7 mouse cellular contexts compared by ENCODE assay signal in the genomic region with DNA sequence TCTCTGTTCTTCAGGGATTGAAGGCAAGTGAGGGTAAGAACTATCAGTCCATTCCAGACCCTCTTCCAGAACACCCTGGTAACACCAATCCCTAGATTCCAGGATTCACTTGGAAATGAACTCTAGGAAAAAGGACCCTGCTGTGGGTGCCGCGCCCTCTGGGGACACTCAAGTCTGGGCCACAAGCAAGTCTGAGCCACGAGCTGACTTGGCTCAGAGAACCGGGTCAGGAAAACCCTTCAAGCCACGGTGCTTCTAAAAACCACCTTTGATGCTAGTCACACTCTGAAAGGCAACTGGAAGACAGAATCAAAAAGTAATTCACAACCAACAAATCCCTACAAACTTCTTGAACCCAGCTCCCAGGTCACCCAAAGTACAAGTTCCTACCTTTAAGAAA. TPM values are rescaled to one million over a fixed set of nuclear protein-coding genes. Genes with fewer than 3 reads are reported as not detected.
DNase-seq lines count a peak whose midpoint lies in the region; ATAC-seq and TF ChIP-seq lines count a peak whose summit lies in the region.

No protein-coding gene starts in this region.

- ATAC-seq in megakaryocyte, adult 5-6 weeks (ENCODE audit: poor library complexity, severe bottlenecking) = no peak
- no peak for ATAC-seq in forebrain, embryonic 11.5 days (replicated peaks; ENCODE audit: low FRiP score)
- no peak for ATAC-seq in limb, embryonic 14.5 days (ENCODE audit: low FRiP score, low read depth)
- no peak for ATAC-seq in stomach, embryonic 14.5 days (ENCODE audit: insufficient number of reproducible peaks, insufficient read depth, low FRiP score, low read depth)

- H3K27me3 ChIP-seq in megakaryocyte, embryonic 14.5 days (replicated peaks) = peaks cover 25% of the 10 kb centered on the region
- no peaks in the 10 kb centered on the region for H3K27me3 ChIP-seq in forebrain, embryonic 11.5 days (ENCODE audit: control insufficient read depth, insufficient read depth, low read length)
- H3K27me3 ChIP-seq in limb, embryonic 14.5 days (ENCODE audit: control insufficient read depth, insufficient read depth, low read length) = no peaks in the 10 kb centered on the region
- H3K27me3 ChIP-seq in stomach, embryonic 14.5 days (ENCODE audit: control insufficient read depth, insufficient read depth, low read length) = no peaks in the 10 kb centered on the region

- peaks cover 32% of the 10 kb centered on the region for H3K36me3 ChIP-seq in megakaryocyte, embryonic 14.5 days (replicated peaks; ENCODE audit: low read length)
- H3K36me3 ChIP-seq in forebrain, embryonic 11.5 days (ENCODE audit: control insufficient read depth, insufficient read depth, low read length) = no peaks in the 10 kb centered on the region
- H3K36me3 ChIP-seq in limb, embryonic 14.5 days (ENCODE audit: control insufficient read depth, insufficient read depth, low read length) = 0 out of 2 replicates have a peak, but pooled peaks cover 4% of the 10 kb centered on the region
- H3K36me3 ChIP-seq in stomach, embryonic 14.5 days (ENCODE audit: control insufficient read depth, insufficient read depth, low read length) = peaks cover 3% of the 10 kb centered on the region; the same call in 1 of the 2 replicates

- no peak overlapping the region for H3K27ac ChIP-seq in forebrain, embryonic 11.5 days (ENCODE audit: low read depth, low read length)
- peak overlapping the region; percentile 48; the same call in 1 of the 2 replicates for H3K27ac ChIP-seq in limb, embryonic 14.5 days (replicated peaks; ENCODE audit: low read depth, low read length)
- peak overlapping the region; percentile 67; the same call in 1 of the 2 replicates for H3K27ac ChIP-seq in stomach, embryonic 14.5 days (ENCODE audit: low read length)

- peaks cover 3% of the 10 kb centered on the region; the same call in 1 of the 2 replicates for H3K9me3 ChIP-seq in megakaryocyte, embryonic 14.5 days
- no peaks in the 10 kb centered on the region for H3K9me3 ChIP-seq in forebrain, embryonic 11.5 days (ENCODE audit: control insufficient read depth, low read length)
- H3K9me3 ChIP-seq in limb, embryonic 14.5 days (ENCODE audit: control insufficient read depth, low read length) = no peaks in the 10 kb centered on the region
- H3K9me3 ChIP-seq in stomach, embryonic 14.5 days (ENCODE audit: control insufficient read depth, low read depth, low read length) = no peaks in the 10 kb centered on the region

- H3K4me2 ChIP-seq in forebrain, embryonic 11.5 days (ENCODE audit: low read depth, low read length, severe bottlenecking) = peak overlapping the region; percentile 74
- peak overlapping the region; percentile 51 for H3K4me2 ChIP-seq in limb, embryonic 14.5 days (replicated peaks; ENCODE audit: low read depth, low read length, severe bottlenecking)
- H3K4me2 ChIP-seq in stomach, embryonic 14.5 days (replicated peaks; ENCODE audit: low read depth, low read length) = peak overlapping the region; percentile 84

- peak overlapping the region; percentile 68 for H3K9ac ChIP-seq in forebrain, embryonic 11.5 days (ENCODE audit: low read length)
- peak overlapping the region; percentile 72 for H3K9ac ChIP-seq in limb, embryonic 14.5 days (ENCODE audit: low read depth, low read length, severe bottlenecking)
- peak overlapping the region; percentile 77 for H3K9ac ChIP-seq in stomach, embryonic 14.5 days (replicated peaks; ENCODE audit: low read depth, low read length)

- TF ChIP-seq POLR2A in limb, embryonic 14.5 days (IDR thresholded peaks at IDR 0.05; ENCODE audit: borderline replicate concordance, extremely low read depth, insufficient read depth, insufficient read length) = no peak

- H3K4me3 ChIP-seq in megakaryocyte, embryonic 14.5 days (replicated peaks) = peak overlapping the region; percentile 100
- H3K4me3 ChIP-seq in forebrain, embryonic 11.5 days (ENCODE audit: low read depth, low read length) = peak overlapping the region; percentile 61
- H3K4me3 ChIP-seq in limb, embryonic 14.5 days (replicated peaks; ENCODE audit: low read length) = peak overlapping the region; percentile 70
- H3K4me3 ChIP-seq in stomach, embryonic 14.5 days (ENCODE audit: low read depth, low read length) = peak overlapping the region; percentile 71

- no peak for DNase-seq in forebrain, embryonic 11.5 days (ENCODE audit: low spot score)
- DNase-seq in limb, embryonic 14.5 days (ENCODE audit: low spot score) = no peak
- no peak for DNase-seq in Muller cell, postnatal 12 days (ENCODE audit: inconsistent ontology term)
- no peak for DNase-seq in adrenal gland, postnatal 10 days

- WGBS in forebrain, embryonic 11.5 days = 30% methylated on average over 5 of the region's 5 CpGs
- WGBS in limb, embryonic 14.5 days = 14% methylated on average over 5 of the region's 5 CpGs
- 11% methylated on average over 5 of the region's 5 CpGs for WGBS in stomach, embryonic 14.5 days

- peaks cover 84% of the 10 kb centered on the region for H3K4me1 ChIP-seq in megakaryocyte, embryonic 14.5 days
- H3K4me1 ChIP-seq in forebrain, embryonic 11.5 days (replicated peaks; ENCODE audit: control insufficient read depth, insufficient read depth, low read length) = 0 out of 2 replicates have a peak, but pooled peaks cover 2% of the 10 kb centered on the region
- peaks cover 13% of the 10 kb centered on the region for H3K4me1 ChIP-seq in limb, embryonic 14.5 days (ENCODE audit: control insufficient read depth, insufficient read depth, low read length)
- peaks cover 14% of the 10 kb centered on the region; the same call in 1 of the 2 replicates for H3K4me1 ChIP-seq in stomach, embryonic 14.5 days (ENCODE audit: control insufficient read depth, insufficient read depth, low read length)

RNA-seq across cellular contexts. Expression of a gene that starts 0.8 kb away (rescaled TPM):
- polyA plus RNA-seq in megakaryocyte, embryonic 14.5 days (2012; ENCODE audit: insufficient read depth, low replicate concordance) = 14.6 and 45.9 TPM in 2 replicates
- total RNA-seq in megakaryocyte, adult 5-6 weeks (2015) = 33.8 and 33.9 TPM in 2 replicates
- total RNA-seq in megakaryocyte, adult 5-6 weeks (2017) = 67.8 and 72.4 TPM in 2 replicates
- 74.1 and 74.2 TPM in 2 replicates for polyA plus RNA-seq in forebrain, embryonic 11.5 days (2014; fragmentation: Nextera tagmentation; extraction: Ambion mirVana)
- 45.3 and 49.4 TPM in 2 replicates for polyA plus RNA-seq in limb, embryonic 14.5 days (2012; rRNA removed)
- polyA plus RNA-seq in limb, embryonic 14.5 days (2014; fragmentation: Nextera tagmentation; extraction: Ambion mirVana) = 110 TPM in 2 replicates
- polyA plus RNA-seq in stomach, embryonic 14.5 days (2014; fragmentation: Nextera tagmentation; extraction: Ambion mirVana) = 103 and 128 TPM in 2 replicates
- total RNA-seq in adrenal gland, postnatal 10 days (2021) = 10 to 100 TPM; 61.2 to 65.9 TPM

RNA-seq across cellular contexts. Expression of a gene that starts 22.2 kb away (rescaled TPM):
- 16.4 and 19.8 TPM in 2 replicates for polyA plus RNA-seq in megakaryocyte, embryonic 14.5 days (2012; ENCODE audit: insufficient read depth, low replicate concordance)
- 24.9 and 25.0 TPM in 2 replicates for total RNA-seq in megakaryocyte, adult 5-6 weeks (2015)
- 14.6 and 19.3 TPM in 2 replicates for total RNA-seq in megakaryocyte, adult 5-6 weeks (2017)
- 22.5 and 23.4 TPM in 2 replicates for polyA plus RNA-seq in forebrain, embryonic 11.5 days (2014; fragmentation: Nextera tagmentation; extraction: Ambion mirVana)
- 23.0 and 33.2 TPM in 2 replicates for polyA plus RNA-seq in limb, embryonic 14.5 days (2012; rRNA removed)
- 24.3 and 31.9 TPM in 2 replicates for polyA plus RNA-seq in limb, embryonic 14.5 days (2014; fragmentation: Nextera tagmentation; extraction: Ambion mirVana)
- 22.8 and 23.9 TPM in 2 replicates for polyA plus RNA-seq in stomach, embryonic 14.5 days (2014; fragmentation: Nextera tagmentation; extraction: Ambion mirVana)
- 10 to 100 TPM; 17.1 to 19.7 TPM for total RNA-seq in adrenal gland, postnatal 10 days (2021)
